Mouse (Mus musculus): ENCODE data around the gene Fbl.
A peak's percentile ranks its signal among the peaks of the same experiment; 100 is the strongest.
"Not testable (repeated sequence)": the region's sequence is repeated elsewhere in the genome, so short reads cannot be mapped to it uniquely, and the experiment has no call there.

Fbl gene

GRCm38 (mm10) chr7:28169489-28170422, at the start of gene Fbl:
TSS of gene Fbl (plus strand) at chr7:28169710.
- DNase-seq (ENCODE audit: low spot score in 2 of 2), result peak; percentile 84 to 88

GRCm38 (mm10) chr7:28129166-28129565, 40.3 kb upstream of the Fbl start, which contains the start of gene 9530053A07Rik:
TSS of gene 9530053A07Rik (plus strand) at chr7:28129466.
- DNase-seq (ENCODE audit: low spot score in 2 of 2), result no peak

- no peak for DNase-seq (ENCODE audit: low spot score in 2 of 2)
These were observed 31.9 kb upstream of the Fbl start for GRCm38 (mm10) chr7:28137613-28138012.

GRCm38 (mm10) chr7:28148263-28148662, 21.2 kb upstream of the Fbl start:
- peak; percentile 39 to 75 for DNase-seq (ENCODE audit: low spot score in 2 of 2)

GRCm38 (mm10) chr7:28149841-28150240, 19.7 kb upstream of the Fbl start:
- no peak for DNase-seq (ENCODE audit: low spot score in 2 of 2)

- DNase-seq (ENCODE audit: low spot score in 2 of 2), result no peak
These were observed 17.8 kb upstream of the Fbl start for GRCm38 (mm10) chr7:28151584-28152221.

- not testable (repeated sequence) for DNase-seq (ENCODE audit: low spot score in 2 of 2)
These were observed 15.9 kb upstream of the Fbl start for GRCm38 (mm10) chr7:28153595-28153994.

GRCm38 (mm10) chr7:28159292-28159691, 10.2 kb upstream of the Fbl start:
- no peak for DNase-seq (ENCODE audit: low spot score in 2 of 2)

- peak in 1 of 2 experiments; percentile 45 for DNase-seq (ENCODE audit: low spot score in 2 of 2)
These were observed 9.6 kb upstream of the Fbl start for GRCm38 (mm10) chr7:28159893-28160292.

- DNase-seq (ENCODE audit: low spot score in 2 of 2), result peak in 1 of 2 experiments; percentile 44
These were observed 8.3 kb upstream of the Fbl start for GRCm38 (mm10) chr7:28161163-28161749.

- DNase-seq (ENCODE audit: low spot score in 2 of 2), result peak in 1 of 2 experiments; percentile 57
These were observed 4.1 kb upstream of the Fbl start for GRCm38 (mm10) chr7:28165406-28165805.

- peak; percentile 52 to 78 for DNase-seq (ENCODE audit: low spot score in 2 of 2)
These were observed 992 bp upstream of the Fbl start for GRCm38 (mm10) chr7:28168320-28169115.

- no peak for DNase-seq (ENCODE audit: low spot score in 2 of 2)
These were observed 5.8 kb downstream of the Fbl start for GRCm38 (mm10) chr7:28175358-28175757.

GRCm38 (mm10) chr7:28179228-28179627, 9.7 kb downstream of the Fbl start, which contains the start of gene Dyrk1b:
TSS of gene Dyrk1b (plus strand) at chr7:28179469.
- DNase-seq (ENCODE audit: low spot score in 2 of 2), result peak; percentile 98 to 99

GRCm38 (mm10) chr7:28179741-28180377, 10.3 kb downstream of the Fbl start:
- peak; percentile 92 to 93 for DNase-seq (ENCODE audit: low spot score in 2 of 2)

- DNase-seq (ENCODE audit: low spot score in 2 of 2), result no peak
These were observed 11.4 kb downstream of the Fbl start for GRCm38 (mm10) chr7:28180890-28181289.

- DNase-seq (ENCODE audit: low spot score in 2 of 2), result no peak
These were observed 11.9 kb downstream of the Fbl start for GRCm38 (mm10) chr7:28181376-28181775.

GRCm38 (mm10) chr7:28182320-28182719, 12.8 kb downstream of the Fbl start:
- DNase-seq (ENCODE audit: low spot score in 2 of 2), result no peak

GRCm38 (mm10) chr7:28185884-28186283, 16.4 kb downstream of the Fbl start:
- no peak for DNase-seq (ENCODE audit: low spot score in 2 of 2)

GRCm38 (mm10) chr7:28186631-28187030, 17.1 kb downstream of the Fbl start:
- no peak for DNase-seq (ENCODE audit: low spot score in 2 of 2)

- DNase-seq (ENCODE audit: low spot score in 2 of 2), result no peak
These were observed 22.0 kb downstream of the Fbl start for GRCm38 (mm10) chr7:28191489-28191888.

All from urinary bladder, postnatal 4 days (tissue).